Mouse (Mus musculus): ENCODE measurements at regions not wholly inside any gene's neighbourhood (a gene's known extent, or its start where the extent isn't known, plus 50 kb on each side); places are given as distances from the start of the nearest gene placed in this dataset.

DNA sequence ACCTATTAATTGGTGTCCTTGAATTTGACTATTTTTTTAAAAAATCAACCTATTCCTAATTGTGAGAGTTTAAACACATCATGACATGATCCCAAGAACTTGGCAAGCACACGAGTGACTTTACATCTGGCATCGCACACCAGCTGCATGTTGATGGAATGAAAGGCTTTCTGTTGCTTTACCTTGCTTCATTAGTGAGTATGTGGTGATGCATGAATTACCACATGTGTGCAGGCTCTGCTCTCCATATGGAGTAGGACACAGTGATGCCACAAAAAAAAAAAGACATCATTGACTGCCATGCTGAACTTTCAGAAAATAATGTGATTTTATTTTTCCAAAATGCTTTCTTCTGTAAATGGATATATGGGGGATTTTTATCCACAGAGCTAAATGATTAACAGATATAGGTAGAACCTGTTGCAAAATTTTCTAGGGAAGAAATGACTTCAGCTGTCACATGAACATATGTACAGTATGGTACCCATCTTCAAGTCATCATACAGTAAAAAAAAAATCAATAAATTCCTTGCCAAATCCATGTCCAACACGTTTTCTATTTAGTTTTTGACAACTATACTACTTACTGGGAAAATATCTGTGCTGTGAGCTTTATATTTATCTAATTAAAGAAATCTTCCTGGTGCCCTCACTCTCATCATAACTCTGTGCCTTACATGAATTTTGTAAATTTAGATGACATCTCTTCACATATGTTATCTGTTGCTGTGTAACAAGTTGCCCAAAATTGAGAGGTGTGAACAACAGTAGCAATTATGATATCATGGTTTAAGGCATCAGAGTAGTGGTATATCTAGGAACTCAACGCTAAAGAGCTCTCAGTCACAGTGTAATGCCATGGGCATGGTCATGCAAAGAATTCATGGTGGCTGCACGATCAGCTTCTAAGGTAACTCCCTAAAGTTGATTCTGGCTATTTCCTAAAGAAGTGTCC, 84.0 kb upstream of the Arrdc3 start:
- DNase-seq (ENCODE audit: low spot score) = no peak

DNA sequence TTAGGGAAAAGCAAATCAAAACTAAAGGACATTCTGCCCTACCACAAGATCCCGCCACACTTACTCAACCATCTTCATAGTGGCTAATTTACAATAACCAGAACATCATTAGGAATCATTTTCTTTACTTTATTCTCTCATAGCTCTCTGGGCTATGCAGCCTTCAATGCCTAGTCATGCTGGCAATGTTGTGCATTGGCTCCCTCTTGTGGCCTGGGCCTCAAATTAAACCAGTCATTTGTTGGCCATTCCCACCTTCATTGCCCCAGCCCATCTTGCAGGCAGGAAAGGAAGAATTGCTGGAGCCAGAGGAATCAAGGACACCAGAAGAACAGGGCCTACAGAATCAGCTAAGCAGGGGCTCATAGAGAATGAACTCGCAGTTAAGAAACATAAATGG, 77.0 kb upstream of the Arrdc3 start:
- peak; percentile 7 for DNase-seq (ENCODE audit: low spot score)

DNA sequence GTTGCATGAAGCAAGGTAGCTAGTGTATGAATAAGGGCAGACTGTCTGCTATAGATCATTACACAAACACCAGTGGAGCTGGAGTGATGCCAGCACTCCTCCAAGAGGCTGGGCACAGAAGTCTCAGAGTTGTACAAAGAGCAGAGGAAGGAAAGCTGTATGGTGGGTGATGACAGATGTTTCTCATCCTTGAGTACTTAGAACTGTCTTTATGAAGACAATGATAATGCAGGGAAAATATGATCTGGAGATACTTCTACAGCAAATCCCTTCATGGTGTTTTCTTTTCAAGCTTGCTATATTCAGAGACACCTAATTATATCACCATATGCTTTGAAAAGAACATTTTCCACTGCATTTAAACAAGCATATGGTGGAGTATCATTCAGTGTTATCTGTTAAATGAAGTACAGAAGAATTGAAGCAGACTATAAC, 56.1 kb upstream of the Arrdc3 start:
- no peak for DNase-seq (ENCODE audit: low spot score)

All from ovary, postnatal 14 days (tissue).